Mouse (Mus musculus): Measurements from ENCODE around the gene Zfp84. TPM values are rescaled to one million over a fixed set of nuclear protein-coding genes. Genes with fewer than 3 reads are reported as not detected.
A peak's percentile ranks its signal among the peaks of the same experiment; 100 is the strongest.

Zfp84 gene
- polyA plus RNA-seq, 1 experiment from 2014 or later: 7.6 TPM

DNA sequence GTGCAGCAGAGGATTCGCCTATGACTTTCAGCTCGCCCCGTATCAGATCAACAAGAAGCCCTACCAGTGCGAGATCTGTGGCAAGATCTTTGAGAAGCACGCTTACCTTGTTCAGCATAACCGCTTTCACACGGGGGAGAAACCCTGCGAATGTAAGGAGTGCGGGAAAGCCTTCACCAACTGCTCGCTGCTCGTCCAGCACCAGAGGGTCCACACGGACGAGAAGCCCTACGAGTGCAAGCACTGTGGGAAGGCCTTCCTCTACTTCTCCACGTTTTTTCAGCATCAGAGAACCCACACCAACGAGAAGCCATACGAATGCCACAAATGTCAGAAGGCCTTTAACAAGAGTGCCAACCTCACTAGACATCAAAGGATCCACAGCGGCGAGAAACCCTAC lies 8.2 kb downstream of the Zfp84 start:
- no peak for ATAC-seq (replicated peaks; ENCODE audit: insufficient number of reproducible peaks, insufficient read depth, low FRiP score, low read depth)
- 96% methylated on average over 19 of the region's 19 CpGs for WGBS
- Histone ChIP-seq H3K4me1 (replicated peaks) (0 out of 2 replicates have a peak, but pooled peaks cover 4% of the 10 kb centered on the region), H3K4me2 (no peak overlapping the region), H3K36me3 (peaks cover 55% of the 10 kb centered on the region), H3K4me3 (no peak overlapping the region), H3K27ac (no peak overlapping the region), H3K27me3 (no peaks in the 10 kb centered on the region), H3K9me3 (replicated peaks) (no peaks in the 10 kb centered on the region), H3K9ac (no peak overlapping the region)

DNA sequence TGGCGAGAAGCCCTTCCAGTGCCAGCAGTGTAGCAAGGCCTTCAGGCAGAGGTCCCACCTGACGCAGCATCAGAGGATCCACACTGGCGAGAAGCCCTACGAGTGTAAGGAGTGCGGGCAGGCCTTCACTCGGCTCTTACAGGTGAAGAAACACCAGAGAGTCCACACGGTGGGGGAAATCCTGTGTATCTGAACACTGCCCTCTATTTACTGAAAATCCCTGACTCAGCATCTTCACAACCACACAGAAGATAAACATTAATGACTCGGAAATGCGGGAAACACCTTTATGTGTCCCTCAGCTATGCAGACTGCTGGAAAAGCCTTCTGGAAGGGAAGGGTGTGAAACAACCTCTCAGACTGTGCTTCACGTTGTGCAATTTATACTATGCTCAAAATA lies 9.0 kb downstream of the Zfp84 start:
- Histone ChIP-seq H3K27me3 (no peaks in the 10 kb centered on the region), H3K4me3 (no peak overlapping the region), H3K9ac (no peak overlapping the region), H3K4me1 (replicated peaks) (0 out of 2 replicates have a peak, but pooled peaks cover 4% of the 10 kb centered on the region), H3K27ac (no peak overlapping the region), H3K9me3 (replicated peaks) (no peaks in the 10 kb centered on the region), H3K36me3 (peaks cover 55% of the 10 kb centered on the region), H3K4me2 (no peak overlapping the region)
- 94% methylated on average over 10 of the region's 10 CpGs for WGBS
- ATAC-seq (replicated peaks; ENCODE audit: insufficient number of reproducible peaks, insufficient read depth, low FRiP score, low read depth): no peak

DNA sequence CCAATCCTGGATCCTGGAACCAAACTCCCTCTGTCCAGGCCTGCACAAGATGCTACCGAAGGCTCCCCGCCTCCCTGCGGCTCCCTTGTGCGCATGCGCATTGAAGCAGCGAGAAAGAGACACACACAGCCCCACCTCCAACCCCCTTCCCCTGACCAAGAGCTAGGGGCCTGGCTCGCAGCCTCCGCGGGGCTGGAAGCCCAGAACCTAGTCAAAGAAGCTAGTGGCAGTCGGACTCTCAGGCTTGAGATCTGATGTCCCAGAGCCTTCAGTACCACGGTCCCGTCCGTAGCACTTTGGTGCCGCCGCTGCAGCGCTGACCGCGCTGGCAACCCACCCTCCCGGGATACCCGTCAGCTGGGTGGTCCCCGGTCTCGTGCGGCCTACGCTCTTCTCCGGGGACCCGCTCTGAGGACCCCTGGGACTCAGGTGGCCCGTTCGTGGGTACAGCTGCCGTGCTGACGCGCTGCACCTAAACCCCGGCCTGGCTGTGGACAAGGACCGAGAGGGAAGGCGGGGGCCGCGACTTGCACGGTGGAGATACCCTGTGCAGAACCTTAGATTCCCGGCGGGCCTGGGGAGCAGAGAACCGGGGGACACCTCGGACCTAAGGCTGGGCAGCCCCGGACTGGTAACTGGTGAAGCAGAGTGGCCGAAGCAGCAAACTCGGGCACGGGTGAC lies 15.7 kb downstream of the Zfp84 start, which contains the start of gene Zfp30:
Zfp30 (plus strand) TSS at position 128 of the 681 bp plus-strand sequence.
- Histone ChIP-seq H3K9me3 (replicated peaks) (no peaks in the 10 kb centered on the region), H3K4me2 (peak within 1 kb of the TSS; percentile 70), H3K4me3 (peak within 1 kb of the TSS; percentile 72), H3K27me3 (no peaks in the 10 kb centered on the region), H3K9ac (peak within 1 kb of the TSS; percentile 78), H3K27ac (peak within 1 kb of the TSS; percentile 90), H3K4me1 (replicated peaks) (peaks cover 11% of the 10 kb centered on the region), H3K36me3 (peaks cover 15% of the 10 kb centered on the region)
- WGBS: under 1% methylated on average over 45 of the region's 45 CpGs
- peak; percentile 94 for ATAC-seq (replicated peaks; ENCODE audit: insufficient number of reproducible peaks, insufficient read depth, low FRiP score, low read depth)

DNA sequence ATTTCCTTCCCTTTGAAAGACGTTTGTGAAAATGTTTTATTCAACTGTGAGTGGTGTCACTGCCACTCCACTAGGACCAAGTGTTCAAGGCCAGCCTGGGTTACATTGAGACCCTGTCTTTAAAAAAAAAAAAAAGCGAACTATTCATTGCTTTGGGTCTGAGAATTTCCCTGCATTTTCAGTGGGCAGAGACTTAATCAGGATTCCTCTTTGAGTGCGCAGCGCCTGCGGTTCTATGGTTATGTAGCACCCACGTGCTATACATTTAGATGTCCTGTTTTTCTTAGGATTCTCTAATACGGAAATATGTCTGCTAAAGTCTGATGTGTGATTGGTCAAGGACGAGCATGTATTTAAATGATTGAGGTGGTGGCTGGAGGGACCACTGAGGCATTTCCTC lies 16.7 kb downstream of the Zfp84 start:
- no peak for ATAC-seq (replicated peaks; ENCODE audit: insufficient number of reproducible peaks, insufficient read depth, low FRiP score, low read depth)
- peak overlapping the region; percentile 70 for H3K4me2 ChIP-seq
- peaks cover 11% of the 10 kb centered on the region for H3K4me1 ChIP-seq (replicated peaks)
- 51% methylated on average over 8 of the region's 8 CpGs for WGBS
- 0 out of 2 replicates have a peak overlapping the region, but pooled peaks have one; percentile 11 for H3K9ac ChIP-seq
- H3K4me3 ChIP-seq: peak overlapping the region; percentile 72
- H3K27ac ChIP-seq: no peak overlapping the region
- peaks cover 23% of the 10 kb centered on the region for H3K36me3 ChIP-seq
- no peaks in the 10 kb centered on the region for H3K27me3 ChIP-seq
- H3K9me3 ChIP-seq (replicated peaks): no peaks in the 10 kb centered on the region

DNA sequence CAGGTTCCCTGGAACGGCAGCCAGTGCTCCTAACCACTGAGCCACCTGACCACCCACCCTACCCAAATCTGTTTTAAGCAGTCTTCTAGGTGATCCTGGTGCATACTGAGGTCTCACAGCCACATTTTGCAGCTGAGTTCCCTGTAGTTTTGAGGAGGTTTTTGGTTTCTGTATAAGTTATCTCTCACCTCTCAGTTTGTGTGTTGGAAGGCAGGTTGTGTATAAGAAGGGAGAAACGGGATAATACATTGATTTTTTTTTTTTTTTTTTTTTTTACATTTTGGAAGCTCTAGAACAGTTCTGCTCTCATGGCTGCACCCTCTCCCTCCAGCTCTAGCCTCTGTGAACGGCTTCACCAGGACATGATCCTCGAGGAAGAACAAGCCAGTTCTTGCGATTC lies 17.5 kb downstream of the Zfp84 start:
- ATAC-seq (replicated peaks; ENCODE audit: insufficient number of reproducible peaks, insufficient read depth, low FRiP score, low read depth): no peak
- 70% methylated on average over 5 of the region's 5 CpGs for WGBS
- peak overlapping the region; percentile 72 for H3K4me3 ChIP-seq
- H3K9me3 ChIP-seq (replicated peaks): no peaks in the 10 kb centered on the region
- peaks cover 11% of the 10 kb centered on the region for H3K4me1 ChIP-seq (replicated peaks)
- no peaks in the 10 kb centered on the region for H3K27me3 ChIP-seq
- peak overlapping the region; percentile 70 for H3K4me2 ChIP-seq
- H3K27ac ChIP-seq: no peak overlapping the region
- peaks cover 32% of the 10 kb centered on the region for H3K36me3 ChIP-seq
- H3K9ac ChIP-seq: peak overlapping the region; percentile 11; the same call in 1 of the 2 replicates

DNA sequence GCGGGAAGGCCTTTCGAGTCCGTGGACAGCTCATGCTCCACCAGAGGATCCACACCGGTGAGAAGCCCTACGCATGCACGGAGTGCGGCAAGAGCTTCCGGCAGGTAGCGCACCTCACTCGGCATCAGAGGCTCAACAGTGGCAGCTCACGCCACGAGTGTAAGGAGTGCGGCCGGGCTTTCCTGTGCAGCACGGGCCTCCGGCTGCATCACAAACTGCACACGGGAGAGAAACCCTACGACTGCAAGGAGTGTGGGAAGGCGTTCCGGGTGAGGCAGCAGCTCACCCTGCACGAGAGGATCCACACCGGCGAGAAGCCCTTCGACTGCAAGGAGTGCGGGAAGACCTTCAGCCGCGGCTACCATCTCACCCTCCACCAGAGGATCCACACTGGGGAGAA lies 24.6 kb downstream of the Zfp84 start:
- H3K27me3 ChIP-seq: peaks cover 7% of the 10 kb centered on the region; the same call in 1 of the 2 replicates
- H3K4me2 ChIP-seq: no peak overlapping the region
- 30% methylated on average over 27 of the region's 27 CpGs for WGBS
- H3K27ac ChIP-seq: no peak overlapping the region
- H3K36me3 ChIP-seq: peaks cover 58% of the 10 kb centered on the region
- H3K4me3 ChIP-seq: no peak overlapping the region
- H3K4me1 ChIP-seq (replicated peaks): no peaks in the 10 kb centered on the region
- 0 out of 2 replicates have a peak, but pooled peaks cover 8% of the 10 kb centered on the region for H3K9me3 ChIP-seq (replicated peaks)
- ATAC-seq (replicated peaks; ENCODE audit: insufficient number of reproducible peaks, insufficient read depth, low FRiP score, low read depth): no peak
- H3K9ac ChIP-seq: no peak overlapping the region

DNA sequence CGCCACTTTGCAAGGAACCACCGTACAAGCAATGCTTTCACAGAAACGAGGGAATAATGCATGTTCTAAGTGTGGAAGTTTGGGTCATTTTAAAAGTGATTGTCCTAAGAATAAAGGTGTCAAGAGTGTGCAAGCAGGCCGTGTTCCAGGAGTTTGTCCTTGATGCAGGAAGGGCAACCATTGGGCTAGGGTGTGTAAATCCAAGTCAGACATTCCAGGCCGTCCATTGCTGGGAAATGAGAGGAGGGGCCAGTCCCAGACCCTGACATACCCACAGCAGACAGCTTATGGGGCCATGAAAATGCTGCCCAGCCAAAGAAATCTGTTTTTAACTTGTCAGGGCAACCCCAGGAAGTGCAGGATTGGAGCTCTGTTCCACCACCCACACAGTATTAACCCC lies 38.7 kb downstream of the Zfp84 start:
- no peak for ATAC-seq (replicated peaks; ENCODE audit: insufficient number of reproducible peaks, insufficient read depth, low FRiP score, low read depth)

DNA sequence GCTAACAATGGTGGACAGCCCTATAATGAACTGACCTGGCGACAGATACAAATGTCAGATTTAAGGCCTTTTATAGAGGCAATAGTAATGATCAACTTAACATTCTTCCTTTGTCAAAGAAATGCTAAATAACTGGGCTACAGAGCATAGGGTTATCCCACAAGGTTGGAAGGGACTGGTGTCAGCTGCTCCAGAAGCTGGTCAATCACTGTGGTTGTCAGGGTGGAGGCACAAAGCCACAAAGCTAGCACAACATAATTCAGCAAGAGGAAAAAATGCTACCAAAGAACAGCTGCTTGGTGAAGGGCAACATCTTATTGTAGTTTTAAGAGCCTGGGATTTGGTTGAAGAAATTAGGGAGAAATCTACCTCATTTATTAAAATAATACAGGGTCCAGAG lies 43.9 kb downstream of the Zfp84 start:
- no peaks in the 10 kb centered on the region for H3K36me3 ChIP-seq
- no peak for ATAC-seq (replicated peaks; ENCODE audit: insufficient number of reproducible peaks, insufficient read depth, low FRiP score, low read depth)
- H3K9ac ChIP-seq: no peak overlapping the region
- H3K27me3 ChIP-seq: no peaks in the 10 kb centered on the region
- no peak overlapping the region for H3K4me2 ChIP-seq
- no peak overlapping the region for H3K27ac ChIP-seq
- H3K9me3 ChIP-seq (replicated peaks): no peaks in the 10 kb centered on the region
- no peak overlapping the region for H3K4me3 ChIP-seq
- 82% methylated on average over 1 of the region's 1 CpGs for WGBS
- H3K4me1 ChIP-seq (replicated peaks): peaks cover 13% of the 10 kb centered on the region

More for the DNA sequence above, 38.7 kb downstream of the Zfp84 start:
- WGBS: 72% methylated on average over 5 of the region's 5 CpGs
- no peaks in the 10 kb centered on the region for H3K36me3 ChIP-seq
- H3K4me2 ChIP-seq: no peak overlapping the region
- no peaks in the 10 kb centered on the region for H3K4me1 ChIP-seq (replicated peaks)
- no peak overlapping the region for H3K4me3 ChIP-seq
- H3K27ac ChIP-seq: no peak overlapping the region
- no peaks in the 10 kb centered on the region for H3K27me3 ChIP-seq
- no peaks in the 10 kb centered on the region for H3K9me3 ChIP-seq (replicated peaks)
- H3K9ac ChIP-seq: no peak overlapping the region

DNA sequence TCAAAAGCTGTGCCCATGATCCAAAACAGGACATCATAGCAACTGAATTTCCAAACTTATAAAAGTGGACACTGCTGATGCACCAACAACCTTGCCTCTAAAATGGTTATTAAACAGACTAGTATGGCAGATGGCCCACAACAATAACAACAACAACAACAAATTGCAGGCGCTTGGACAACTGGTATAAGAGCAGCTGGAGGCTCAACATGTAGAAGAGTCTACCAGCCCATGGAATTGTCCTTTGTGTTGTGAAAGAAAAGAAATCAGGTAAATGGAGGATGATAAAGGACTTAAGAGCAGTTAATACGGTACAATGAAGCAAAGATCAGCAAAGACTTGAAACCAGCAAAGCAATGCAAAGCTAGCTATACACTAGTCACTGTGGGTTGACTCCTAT lies 46.0 kb downstream of the Zfp84 start:
- H3K36me3 ChIP-seq: no peaks in the 10 kb centered on the region
- WGBS: 90% methylated on average over 2 of the region's 2 CpGs
- no peaks in the 10 kb centered on the region for H3K9me3 ChIP-seq (replicated peaks)
- peaks cover 20% of the 10 kb centered on the region for H3K4me1 ChIP-seq (replicated peaks)
- no peak overlapping the region for H3K27ac ChIP-seq
- no peak overlapping the region for H3K4me3 ChIP-seq
- no peak for ATAC-seq (replicated peaks; ENCODE audit: insufficient number of reproducible peaks, insufficient read depth, low FRiP score, low read depth)
- H3K4me2 ChIP-seq: no peak overlapping the region
- no peak overlapping the region for H3K9ac ChIP-seq
- no peaks in the 10 kb centered on the region for H3K27me3 ChIP-seq

DNA sequence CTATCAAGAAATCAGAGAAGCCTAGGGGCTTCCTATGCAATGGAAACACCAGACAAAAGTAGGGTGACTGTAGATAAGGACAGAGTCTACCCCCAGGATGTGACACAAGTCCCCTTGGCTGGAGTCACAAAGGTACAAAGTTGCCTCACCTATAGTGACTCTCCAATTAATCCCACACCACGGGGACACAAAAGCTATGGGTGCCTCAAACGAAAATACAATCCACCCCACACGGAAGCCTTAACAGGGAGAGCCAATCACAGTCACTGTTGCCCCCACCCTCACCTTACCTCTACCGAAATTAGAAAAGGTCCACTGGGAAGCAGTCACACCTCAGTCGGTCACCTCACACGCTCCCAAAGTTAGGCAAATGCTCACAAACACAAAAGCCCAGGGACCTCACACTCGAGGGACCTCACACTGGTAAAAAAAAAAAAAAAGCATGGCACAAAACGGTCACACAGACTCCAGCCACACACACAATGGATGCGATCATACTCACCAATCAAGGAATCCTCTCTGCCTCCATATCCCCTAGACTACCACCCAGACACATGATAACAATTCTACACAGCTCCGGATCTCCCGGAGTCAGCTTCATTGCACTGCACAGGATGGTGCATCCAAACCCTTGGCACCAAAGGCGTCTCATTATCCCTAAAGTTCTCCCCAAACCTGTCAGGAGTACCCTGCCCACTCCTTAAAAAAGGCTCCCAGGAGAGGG lies 46.9 kb downstream of the Zfp84 start:
- Histone ChIP-seq H3K9me3 (replicated peaks) (no peaks in the 10 kb centered on the region), H3K9ac (peak overlapping the region; percentile 61), H3K4me3 (peak overlapping the region; percentile 72), H3K4me2 (peak overlapping the region; percentile 86), H3K27me3 (no peaks in the 10 kb centered on the region), H3K36me3 (no peaks in the 10 kb centered on the region), H3K27ac (peak overlapping the region; percentile 89), H3K4me1 (replicated peaks) (peaks cover 24% of the 10 kb centered on the region)
- 2% methylated on average over 12 of the region's 12 CpGs for WGBS
- ATAC-seq (replicated peaks; ENCODE audit: insufficient number of reproducible peaks, insufficient read depth, low FRiP score, low read depth): 0 out of 2 replicates have a peak, but pooled peaks have one; percentile 1

DNA sequence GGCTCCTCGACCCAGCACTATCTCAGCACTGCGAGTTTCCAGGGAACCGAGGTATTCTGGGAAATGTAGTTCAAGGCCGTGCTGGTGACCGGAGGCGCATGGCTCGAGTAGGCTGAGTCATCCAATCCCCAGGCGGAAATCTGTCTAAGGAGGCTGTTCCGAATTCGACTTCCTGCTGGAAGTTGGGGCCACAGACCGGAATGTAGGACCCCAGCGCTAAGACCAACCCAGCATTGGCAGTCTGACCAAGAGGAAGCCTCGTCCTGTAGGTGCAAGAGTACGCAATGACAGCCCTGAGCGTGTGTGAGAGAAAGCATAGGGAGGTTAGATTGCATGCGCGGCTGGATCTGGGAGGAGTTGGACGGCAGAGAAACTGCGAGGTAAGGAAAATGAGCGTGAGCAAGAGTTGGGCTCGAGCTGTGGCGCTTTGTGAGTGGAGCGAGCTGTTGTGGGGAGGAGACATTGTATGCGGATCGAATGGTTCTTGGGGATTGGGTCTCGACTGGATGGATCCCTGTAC lies 47.6 kb downstream of the Zfp84 start, which contains the start of gene Zfp790:
Zfp790 (plus strand) TSS at position 205 of the 520 bp plus-strand sequence.
- H3K36me3 ChIP-seq: no peaks in the 10 kb centered on the region
- H3K9ac ChIP-seq: peak within 1 kb of the TSS; percentile 72
- H3K9me3 ChIP-seq (replicated peaks): no peaks in the 10 kb centered on the region
- H3K4me3 ChIP-seq: peak within 1 kb of the TSS; percentile 72
- H3K4me2 ChIP-seq: peak within 1 kb of the TSS; percentile 86
- no peaks in the 10 kb centered on the region for H3K27me3 ChIP-seq
- peak within 1 kb of the TSS; percentile 89 for H3K27ac ChIP-seq
- WGBS: under 1% methylated on average over 26 of the region's 26 CpGs
- H3K4me1 ChIP-seq (replicated peaks): peaks cover 24% of the 10 kb centered on the region
- peak; percentile 95 for ATAC-seq (replicated peaks; ENCODE audit: insufficient number of reproducible peaks, insufficient read depth, low FRiP score, low read depth)

Data from heart, embryonic 15.5 days (tissue).